Mouse (Mus musculus) intestine, postnatal 0 days (tissue): Measurements from ENCODE around the gene Ggt6. TPM values are rescaled to one million over a fixed set of nuclear protein-coding genes. Genes with fewer than 3 reads are reported as not detected.

Experiments used
- ATAC-seq: fragments of 200-750 bp; cut with Nextera tagmentation; 2 replicates; pipeline ENCODE4 v1.8.0; 2017; ENCODE audit warnings: mild to moderate bottlenecking, moderate TSS enrichment, moderate library complexity
- H3K27ac ChIP-seq: fragments of 300-500 bp; sonication (generic); 2 replicates; pipeline ENCODE4 v1.5.1; 2014; ENCODE audit warnings: mild to moderate bottlenecking, low read depth, low read length, moderate library complexity
- H3K27me3 ChIP-seq: fragments of 300-500 bp; sonication (generic); replicated peaks from 2 replicates; pipeline ENCODE4 v1.6.1; 2014; ENCODE audit warnings: low read length, mixed read lengths; ENCODE audit not compliant: control insufficient read depth, insufficient read depth
- H3K36me3 ChIP-seq: fragments of 300-500 bp; sonication (generic); 2 replicates; pipeline ENCODE4 v1.6.1; 2014; ENCODE audit warnings: mild to moderate bottlenecking, moderate library complexity; ENCODE audit not compliant: control insufficient read depth, insufficient read depth
- H3K4me1 ChIP-seq: fragments of 300-500 bp; sonication (generic); replicated peaks from 2 replicates; pipeline ENCODE4 v1.6.1; 2014; ENCODE audit warnings: antibody characterized with exemption, low read length, mixed read lengths; ENCODE audit not compliant: control insufficient read depth, insufficient read depth
- H3K4me2 ChIP-seq: fragments of 300-500 bp; sonication (generic); replicated peaks from 2 replicates; pipeline ENCODE4 v1.6.1; 2014; ENCODE audit warnings: low read depth, mild to moderate bottlenecking, moderate library complexity
- H3K4me3 ChIP-seq: fragments of 300-500 bp; sonication (generic); 2 replicates; pipeline ENCODE4 v1.5.1; 2014; ENCODE audit warnings: low read depth, low read length
- H3K9ac ChIP-seq: fragments of 300-500 bp; sonication (generic); 2 replicates; pipeline ENCODE4 v1.6.1; 2014; ENCODE audit warnings: mild to moderate bottlenecking, low read depth, low read length
- H3K9me3 ChIP-seq: fragments of 300-500 bp; sonication (generic); 2 replicates; pipeline ENCODE4 v1.6.1; 2016; ENCODE audit warnings: mixed run types; ENCODE audit not compliant: control insufficient read depth
- CTCF ChIP-seq: sonication (generic); IDR thresholded peaks from 2 replicates; pipeline ENCODE4 v1.5.1; 2016; ENCODE audit warnings: low read depth, mild to moderate bottlenecking, control low read depth, antibody characterized with exemption, moderate library complexity
- WGBS: fragments of 180-500 bp; shearing (Covaris S2); extraction: QIAGEN DNeasy Blood & Tissue Kit; methylation state at CpG from one replicate; pipeline ENCODE4 v1.1.7; 2014; 5-methylcytosine and 5-hydroxymethylcytosine counted together
- polyA plus RNA-seq: library from polyadenylated mRNA; unstranded; fragments of >200 nt; fragmentation: Nextera tagmentation; extraction: Ambion mirVana; gene quantifications from 2 replicates; pipeline ENCODE4 v1.2.1, GENCODE M21; 2015

Ggt6 gene
- polyA plus RNA-seq, 1 experiment from 2014 or later: 8.6 TPM

DNA sequence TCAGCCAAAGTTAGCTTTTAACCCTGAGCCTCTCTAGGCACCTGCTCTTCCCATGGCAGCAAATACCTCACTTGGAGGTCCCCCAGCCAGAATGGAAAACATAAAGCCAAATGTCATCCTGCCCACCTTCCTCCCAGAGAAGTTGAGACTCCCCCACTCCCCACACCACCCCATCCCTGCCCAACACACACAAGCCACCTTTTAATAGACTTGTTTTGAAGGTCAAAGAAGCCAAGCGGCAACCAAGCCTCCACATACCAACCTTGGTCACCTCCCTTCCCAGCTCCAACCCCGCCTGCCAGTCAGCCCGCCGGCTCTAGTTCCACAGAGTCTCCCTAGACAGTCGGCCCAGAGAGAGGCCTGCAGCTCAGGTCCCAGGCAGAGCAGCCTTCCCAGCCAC lies 33.3 kb upstream of the Ggt6 start:
- H3K4me2 ChIP-seq: no peak overlapping the region
- no peak overlapping the region for H3K9ac ChIP-seq
- 59% methylated on average over 5 of the region's 5 CpGs for WGBS

DNA sequence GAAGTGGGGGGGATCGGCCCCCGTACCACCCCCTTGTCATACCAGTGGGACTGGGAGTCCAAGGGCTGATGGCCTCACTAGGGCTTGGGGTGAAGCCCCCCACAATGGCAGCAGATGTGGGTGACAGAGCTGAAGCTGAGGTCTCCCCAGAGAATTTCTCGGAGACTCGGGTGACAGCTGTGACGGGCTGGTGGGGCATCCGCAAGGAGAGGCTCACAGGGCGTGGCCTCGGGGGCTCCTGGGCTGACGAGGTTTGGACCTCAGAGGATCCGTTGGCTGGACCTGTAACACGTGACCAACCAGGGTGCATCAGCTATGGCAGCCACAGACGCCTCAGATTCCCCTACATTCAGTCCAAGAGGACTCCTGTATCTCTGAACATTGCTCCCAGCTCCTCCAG lies 32.4 kb upstream of the Ggt6 start:
- Histone ChIP-seq H3K27me3 (no peaks in the 10 kb centered on the region), H3K9ac (no peak overlapping the region), H3K4me2 (no peak overlapping the region), H3K9me3 (no peaks in the 10 kb centered on the region), H3K4me1 (0 out of 2 replicates have a peak, but pooled peaks cover 5% of the 10 kb centered on the region), H3K36me3 (peaks cover 4% of the 10 kb centered on the region; the same call in 1 of the 2 replicates), H3K4me3 (no peak overlapping the region), H3K27ac (no peak overlapping the region)
- TF ChIP-seq CTCF: no peak
- ATAC-seq: no peak
- WGBS: 84% methylated on average over 12 of the region's 12 CpGs

More for the DNA sequence above, 33.3 kb upstream of the Ggt6 start:
- Histone ChIP-seq H3K27ac (no peak overlapping the region), H3K9me3 (no peaks in the 10 kb centered on the region), H3K4me3 (no peak overlapping the region), H3K27me3 (no peaks in the 10 kb centered on the region), H3K36me3 (peaks cover 4% of the 10 kb centered on the region; the same call in 1 of the 2 replicates), H3K4me1 (peaks cover 3% of the 10 kb centered on the region; the same call in 1 of the 2 replicates)
- no peak for ATAC-seq
- TF ChIP-seq CTCF: no peak

DNA sequence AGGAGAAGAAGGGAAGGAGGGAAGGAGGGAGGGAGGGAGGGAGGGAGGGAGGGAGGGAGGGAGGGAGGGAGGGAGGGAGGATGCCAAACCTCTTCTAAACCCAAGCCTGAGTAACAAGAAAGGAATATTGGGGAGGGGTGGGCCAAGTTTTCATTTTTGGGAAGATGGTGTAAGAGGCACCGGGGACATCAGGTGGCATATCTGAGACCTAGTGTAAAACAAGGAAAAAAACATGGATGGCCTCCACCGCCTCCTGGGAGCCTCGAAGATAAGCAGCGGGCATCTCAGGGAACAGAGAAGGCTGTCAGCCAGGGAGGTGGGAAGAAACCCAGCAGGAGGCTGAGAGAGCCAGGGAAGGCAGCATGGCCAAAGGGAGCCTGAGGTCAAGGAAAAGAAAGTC lies 29.8 kb upstream of the Ggt6 start:
- Histone ChIP-seq H3K4me1 (0 out of 2 replicates have a peak, but pooled peaks cover 8% of the 10 kb centered on the region), H3K4me2 (no peak overlapping the region), H3K9ac (no peak overlapping the region), H3K4me3 (no peak overlapping the region), H3K27ac (no peak overlapping the region), H3K27me3 (no peaks in the 10 kb centered on the region), H3K9me3 (no peaks in the 10 kb centered on the region), H3K36me3 (no peaks in the 10 kb centered on the region)
- ATAC-seq: no peak
- WGBS: 48% methylated on average over 4 of the region's 4 CpGs
- no peak for TF ChIP-seq CTCF

DNA sequence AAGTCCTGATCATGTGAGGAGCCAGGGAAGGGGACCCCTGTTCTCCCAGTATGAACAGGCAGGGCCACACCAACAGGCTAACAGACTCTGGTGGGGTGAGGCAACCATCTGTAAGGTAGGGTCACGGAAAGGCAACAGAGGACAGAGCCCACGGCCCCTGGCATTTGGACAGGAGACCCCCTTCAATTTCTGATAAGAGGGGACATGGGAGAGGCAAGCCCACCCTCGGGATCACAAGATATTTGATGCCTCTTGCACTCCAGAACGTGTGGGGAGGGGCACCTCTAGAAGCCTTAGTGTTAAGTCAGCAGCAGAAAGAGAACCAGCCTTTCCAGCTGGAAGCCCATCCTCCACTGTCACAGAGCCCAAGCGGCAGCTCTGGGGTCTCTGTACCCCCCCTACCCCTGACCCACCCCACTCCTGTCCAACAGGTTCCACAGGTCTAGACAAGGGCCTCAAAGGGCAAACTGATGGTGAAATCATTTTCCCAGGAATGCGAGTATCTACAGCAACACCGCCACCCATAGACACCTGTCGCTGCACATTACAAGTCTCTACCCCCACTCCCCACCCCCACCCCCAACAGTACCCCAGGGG lies 29.1 kb upstream of the Ggt6 start:
- H3K4me3 ChIP-seq: no peak overlapping the region
- TF ChIP-seq CTCF: no peak
- no peaks in the 10 kb centered on the region for H3K36me3 ChIP-seq
- H3K9me3 ChIP-seq: no peaks in the 10 kb centered on the region
- no peak for ATAC-seq
- H3K4me2 ChIP-seq: no peak overlapping the region; the same call in 1 of the 2 replicates
- no peaks in the 10 kb centered on the region for H3K27me3 ChIP-seq
- H3K4me1 ChIP-seq: 0 out of 2 replicates have a peak, but pooled peaks cover 8% of the 10 kb centered on the region
- H3K27ac ChIP-seq: no peak overlapping the region
- no peak overlapping the region for H3K9ac ChIP-seq
- 31% methylated on average over 8 of the region's 8 CpGs for WGBS

DNA sequence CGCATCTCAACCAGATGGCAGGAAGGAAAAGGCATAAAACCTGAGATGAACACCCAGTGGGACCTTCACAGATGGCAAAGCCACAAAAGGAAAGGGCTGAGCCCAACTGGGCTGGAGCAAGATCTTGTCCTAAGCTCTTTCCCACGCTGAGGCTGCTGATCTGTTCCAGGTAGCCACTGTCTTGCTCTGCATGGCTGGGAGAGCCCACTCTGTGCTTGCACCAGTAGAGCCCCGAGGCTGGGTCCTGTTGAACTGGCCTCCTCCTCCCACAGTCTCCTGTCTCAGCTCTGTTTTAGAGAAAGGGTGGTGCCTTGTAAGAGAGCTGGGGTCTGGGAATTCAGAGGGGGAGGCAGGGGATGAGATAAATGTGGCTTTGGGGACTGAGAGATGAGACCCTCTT lies 28.2 kb upstream of the Ggt6 start:
- Histone ChIP-seq H3K4me3 (no peak overlapping the region), H3K9ac (no peak overlapping the region; the same call in 1 of the 2 replicates), H3K9me3 (no peaks in the 10 kb centered on the region), H3K4me1 (0 out of 2 replicates have a peak, but pooled peaks cover 8% of the 10 kb centered on the region), H3K4me2 (0 out of 2 replicates have a peak overlapping the region, but pooled peaks have one; percentile 35), H3K36me3 (no peaks in the 10 kb centered on the region), H3K27ac (no peak overlapping the region), H3K27me3 (no peaks in the 10 kb centered on the region)
- no peak for TF ChIP-seq CTCF
- no peak for ATAC-seq
- WGBS: 30% methylated on average over 3 of the region's 3 CpGs

DNA sequence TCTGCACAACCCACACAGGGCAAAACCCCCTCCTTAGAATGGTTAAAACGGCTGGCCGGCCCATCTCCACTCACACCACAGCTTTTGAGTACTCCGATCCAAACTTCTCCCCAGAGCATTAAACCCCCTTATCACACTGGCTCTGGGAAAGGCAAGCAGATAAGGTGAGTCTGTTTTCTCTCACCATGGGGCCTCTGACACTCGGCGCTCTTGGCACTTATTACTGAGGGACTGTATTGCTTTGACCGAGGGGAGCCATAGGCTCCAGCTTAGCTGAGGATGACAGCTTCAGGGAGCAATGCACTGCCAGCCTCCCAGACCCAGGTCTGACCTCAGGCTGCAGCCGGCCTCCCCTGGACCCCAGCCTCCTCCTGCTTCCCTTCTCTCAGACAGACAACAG lies 27.8 kb upstream of the Ggt6 start:
- H3K9me3 ChIP-seq: no peaks in the 10 kb centered on the region
- no peak overlapping the region for H3K9ac ChIP-seq
- H3K4me3 ChIP-seq: no peak overlapping the region
- no peaks in the 10 kb centered on the region for H3K36me3 ChIP-seq
- H3K27ac ChIP-seq: no peak overlapping the region
- no peaks in the 10 kb centered on the region for H3K27me3 ChIP-seq
- 0 out of 2 replicates have a peak, but pooled peaks cover 8% of the 10 kb centered on the region for H3K4me1 ChIP-seq
- no peak for ATAC-seq
- H3K4me2 ChIP-seq: 0 out of 2 replicates have a peak overlapping the region, but pooled peaks have one; percentile 35
- TF ChIP-seq CTCF: no peak
- 13% methylated on average over 7 of the region's 7 CpGs for WGBS
